8 mouse cellular contexts compared by ENCODE assay signal in genomic region chr8:91329461-91329850, GRCm38 (mm10). TPM values are rescaled to one million over a fixed set of nuclear protein-coding genes. Genes with fewer than 3 reads are reported as not detected.
DNase-seq lines count a peak whose midpoint lies in the region; ATAC-seq and TF ChIP-seq lines count a peak whose summit lies in the region.

No protein-coding gene starts in this region.

- H3K4me2 ChIP-seq in heart, embryonic 16.5 days (ENCODE audit: low read depth, low read length) = no peak overlapping the region
- H3K4me2 ChIP-seq in liver, embryonic 16.5 days (ENCODE audit: low read depth, low read length) = no peak overlapping the region

- TF ChIP-seq EP300 in heart, adult 2 months (IDR thresholded peaks at IDR 0.05; ENCODE audit: insufficient read depth, low read depth, low read length) = no peak

- H3K27ac ChIP-seq in heart, adult 2 months = peak overlapping the region; percentile 58
- H3K27ac ChIP-seq in cortical plate, adult 2 months (ENCODE audit: insufficient read depth, low read length) = peak overlapping the region; percentile 17; the same call in 1 of the 2 replicates
- H3K27ac ChIP-seq in heart, embryonic 16.5 days (ENCODE audit: low read length) = peak overlapping the region; percentile 75
- H3K27ac ChIP-seq in liver, embryonic 16.5 days (ENCODE audit: low read length) = peak overlapping the region; percentile 50
- H3K27ac ChIP-seq in thymus, adult 2 months (ENCODE audit: control insufficient read depth, insufficient read depth, low read length) = no peak overlapping the region

- intact Hi-C loops in heart, adult 2 months (cut with DNase I) = no loop called here

- ATAC-seq in heart, embryonic 16.5 days (replicated peaks; ENCODE audit: extremely low read depth, insufficient read depth, low FRiP score) = no peak
- ATAC-seq in liver, embryonic 16.5 days (ENCODE audit: low read depth) = no peak

- H3K27me3 ChIP-seq in heart, adult 2 months (ENCODE audit: control insufficient read depth, insufficient read depth, low read length) = no peaks in the 10 kb centered on the region
- H3K27me3 ChIP-seq in heart, embryonic 16.5 days (ENCODE audit: control insufficient read depth, insufficient read depth, low read length) = no peaks in the 10 kb centered on the region
- no peaks in the 10 kb centered on the region for H3K27me3 ChIP-seq in liver, embryonic 16.5 days (ENCODE audit: control insufficient read depth, insufficient read depth, low read depth, low read length)
- no peaks in the 10 kb centered on the region for H3K27me3 ChIP-seq in thymus, adult 2 months (ENCODE audit: control insufficient read depth, insufficient read depth, low read length)

- DNase-seq in heart, adult 2 months = no peak
- DNase-seq in heart, adult 8-10 months (ENCODE audit: low spot score) = no peak
- no peak for DNase-seq in kidney, postnatal 4 days
- DNase-seq in cerebellum, postnatal 25 days = no peak
- DNase-seq in thymus, adult 2 months = no peak

- H3K9ac ChIP-seq in heart, adult 2 months (ENCODE audit: low read depth, low read length) = peak overlapping the region; percentile 29; the same call in 1 of the 2 replicates
- H3K9ac ChIP-seq in heart, embryonic 16.5 days (ENCODE audit: low read length) = 0 out of 2 replicates have a peak overlapping the region, but pooled peaks have one; percentile 33
- H3K9ac ChIP-seq in liver, embryonic 16.5 days (ENCODE audit: low read depth, low read length) = no peak overlapping the region

- no peaks in the 10 kb centered on the region for H3K9me3 ChIP-seq in heart, embryonic 16.5 days (replicated peaks; ENCODE audit: control insufficient read depth, low read length)
- no peaks in the 10 kb centered on the region for H3K9me3 ChIP-seq in liver, embryonic 16.5 days (replicated peaks; ENCODE audit: control insufficient read depth, low read length)

- peaks cover 5% of the 10 kb centered on the region for H3K36me3 ChIP-seq in heart, adult 2 months (ENCODE audit: control insufficient read depth, insufficient read depth, low read length)
- no peaks in the 10 kb centered on the region for H3K36me3 ChIP-seq in heart, embryonic 16.5 days (ENCODE audit: control insufficient read depth, insufficient read depth)
- no peaks in the 10 kb centered on the region for H3K36me3 ChIP-seq in liver, embryonic 16.5 days (ENCODE audit: control insufficient read depth, insufficient read depth)
- no peaks in the 10 kb centered on the region for H3K36me3 ChIP-seq in thymus, adult 2 months (ENCODE audit: control insufficient read depth, insufficient read depth, low read length)

- no peak for TF ChIP-seq POLR2A in heart, adult 2 months (IDR thresholded peaks at IDR 0.05; ENCODE audit: insufficient read depth, low read depth, low read length)
- no peak for TF ChIP-seq POLR2A in cortical plate, adult 2 months (IDR thresholded peaks at IDR 0.05; ENCODE audit: extremely low read depth, insufficient read depth, low read length)
- TF ChIP-seq POLR2A in thymus, adult 2 months (IDR thresholded peaks at IDR 0.05; ENCODE audit: control insufficient read depth, extremely low read depth, insufficient read depth, low read length, poor library complexity) = no peak

- TF ChIP-seq CTCF in heart, adult 2 months (IDR thresholded peaks at IDR 0.05) = no peak
- TF ChIP-seq CTCF in cortical plate, adult 2 months (IDR thresholded peaks at IDR 0.05; ENCODE audit: extremely low read depth, insufficient read depth, low read length) = no peak
- no peak for TF ChIP-seq CTCF in thymus, adult 2 months (IDR thresholded peaks at IDR 0.05; ENCODE audit: borderline replicate concordance, control insufficient read depth, extremely low read depth, insufficient read depth, low read length, poor library complexity)

- WGBS in heart, adult 2 months = 51% methylated on average over 6 of the region's 6 CpGs
- 27% methylated on average over 6 of the region's 6 CpGs for WGBS in heart, embryonic 16.5 days
- WGBS in liver, embryonic 16.5 days (ENCODE audit: insufficient replicate concordance) = 50% methylated on average over 6 of the region's 6 CpGs
- WGBS in thymus, adult 2 months = 87% methylated on average over 6 of the region's 6 CpGs

- H3K4me3 ChIP-seq in heart, adult 2 months = no peak overlapping the region
- H3K4me3 ChIP-seq in cortical plate, adult 2 months (ENCODE audit: insufficient read depth, low read length) = no peak overlapping the region
- no peak overlapping the region for H3K4me3 ChIP-seq in heart, embryonic 16.5 days (ENCODE audit: low read length)
- H3K4me3 ChIP-seq in liver, embryonic 16.5 days (ENCODE audit: low read depth, low read length) = no peak overlapping the region
- H3K4me3 ChIP-seq in thymus, adult 2 months (ENCODE audit: control insufficient read depth, insufficient read depth, low read length) = no peak overlapping the region

- peaks cover 10% of the 10 kb centered on the region for H3K79me2 ChIP-seq in heart, adult 2 months (replicated peaks; ENCODE audit: control insufficient read depth, insufficient read depth, low read length)

- peaks cover 18% of the 10 kb centered on the region for H3K4me1 ChIP-seq in heart, adult 2 months (ENCODE audit: control insufficient read depth, insufficient read depth, low read length)
- peaks cover 15% of the 10 kb centered on the region for H3K4me1 ChIP-seq in cortical plate, adult 2 months (ENCODE audit: control insufficient read depth, insufficient read depth, low read length)
- H3K4me1 ChIP-seq in heart, embryonic 16.5 days (ENCODE audit: control insufficient read depth, insufficient read depth, low read length) = peaks cover 42% of the 10 kb centered on the region
- no peaks in the 10 kb centered on the region; the same call in 1 of the 2 replicates for H3K4me1 ChIP-seq in liver, embryonic 16.5 days (ENCODE audit: control insufficient read depth, low read depth, low read length)
- no peaks in the 10 kb centered on the region; the same call in 1 of the 2 replicates for H3K4me1 ChIP-seq in thymus, adult 2 months (replicated peaks; ENCODE audit: control insufficient read depth, insufficient read depth, low read length)

RNA-seq across cellular contexts. Expression of gene Fto, which starts 16.1 kb away (rescaled TPM):
- total RNA-seq in heart, adult 2 months (2021) = 10 to 100 TPM; 57.6 to 65.1 TPM
- polyA plus RNA-seq in heart, adult 2 months (2012; rRNA removed) = 41.3 and 53.3 TPM in 2 replicates
- total RNA-seq in heart, adult 8-10 months (2022) = 10 to 100 TPM; 59.3 to 70.7 (median 65.1) TPM
- 119 and 123 TPM in 2 replicates for polyA plus RNA-seq in cortical plate, adult 2 months (2012; rRNA removed)
- polyA plus RNA-seq in heart, embryonic 16.5 days (2015; fragmentation: Nextera tagmentation; extraction: Ambion mirVana) = 69.3 and 72.1 TPM in 2 replicates
- polyA plus RNA-seq in liver, embryonic 16.5 days (2015; fragmentation: Nextera tagmentation; extraction: Ambion mirVana) = 18.2 and 19.9 TPM in 2 replicates
- 29.9 and 34.7 TPM in 2 replicates for polyA plus RNA-seq in thymus, adult 2 months (2012; rRNA removed)

RNA-seq across cellular contexts. Expression of gene Rpgrip1l, which starts 16.4 kb away (rescaled TPM):
- 1 to 10 TPM; 3.2 to 3.6 TPM for total RNA-seq in heart, adult 2 months (2021)
- polyA plus RNA-seq in heart, adult 2 months (2012; rRNA removed) = 0.88 and 1.4 TPM in 2 replicates
- total RNA-seq in heart, adult 8-10 months (2022) = 1 to 10 TPM; 3.4 to 5.3 (median 4.2) TPM
- 7.8 and 8.1 TPM in 2 replicates for polyA plus RNA-seq in cortical plate, adult 2 months (2012; rRNA removed)
- polyA plus RNA-seq in heart, embryonic 16.5 days (2015; fragmentation: Nextera tagmentation; extraction: Ambion mirVana) = 6.0 and 7.5 TPM in 2 replicates
- polyA plus RNA-seq in liver, embryonic 16.5 days (2015; fragmentation: Nextera tagmentation; extraction: Ambion mirVana) = 1.7 and 2.0 TPM in 2 replicates
- polyA plus RNA-seq in thymus, adult 2 months (2012; rRNA removed) = 1.9 TPM in 2 replicates
